Mouse (Mus musculus) gastrocnemius, postnatal 4 days (tissue): ENCODE data around the gene Olfr433. TPM values are rescaled to one million over a fixed set of nuclear protein-coding genes. Genes with fewer than 3 reads are reported as not detected.
A peak's percentile ranks its signal among the peaks of the same experiment; 100 is the strongest.
"Not testable (repeated sequence)": the region's sequence is repeated elsewhere in the genome, so short reads cannot be mapped to it uniquely, and the experiment has no call there.

Experiments used
- DNase-seq, 2 experiments: peaks; one replicate each; pipeline ENCODE4 v3.0.0; 2021 to 2022; ENCODE audit warnings: low spot score in 2 of 2, mixed read lengths in 2 of 2
- long read RNA-seq, 2 experiments: library from polyadenylated mRNA; stranded (forward); transcript quantifications; one replicate each; pipeline ENCODE4 v2.0.0; 2021
- total RNA-seq, 2 experiments: library from RNA; stranded (reverse); gene quantifications; 2 replicates each; pipeline ENCODE4 v1.2.3; 2021

The Olfr433 gene
- not detected for total RNA-seq
- long read RNA-seq, experiment 1: 0 reads
- long read RNA-seq, experiment 2: 0 reads

DNA sequence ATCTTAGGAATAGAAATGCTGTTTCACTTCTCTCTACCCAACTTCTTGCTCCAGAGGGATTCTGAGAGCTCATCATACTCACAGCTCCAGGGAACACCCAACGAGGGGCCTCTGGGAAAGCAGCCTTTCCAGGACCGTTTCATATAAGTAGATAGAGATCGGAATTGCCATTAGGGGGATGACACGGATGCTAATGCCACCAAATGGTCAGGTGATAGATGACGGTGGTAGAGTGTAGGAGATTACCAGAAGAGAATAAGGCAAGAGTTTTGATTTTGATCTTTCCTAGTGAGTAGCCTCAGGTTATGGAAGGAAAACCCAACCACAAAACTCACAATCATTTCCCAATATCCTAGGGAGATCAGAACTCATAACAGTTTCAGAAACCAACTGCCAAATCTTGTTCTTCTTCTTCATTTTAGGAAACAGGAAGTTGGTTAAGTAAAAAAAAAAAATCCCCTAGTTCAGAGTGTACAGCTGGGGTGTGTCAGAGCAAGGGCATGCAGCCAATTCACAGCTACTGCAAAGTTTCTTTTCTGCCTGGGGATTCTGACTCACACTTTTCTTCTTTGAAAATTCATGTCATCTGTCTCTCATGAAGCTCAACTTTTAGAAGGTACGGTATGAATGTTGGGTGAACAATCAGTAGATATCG lies at the start of gene Olfr433:
TSS of gene Olfr433 (plus strand) at position 183 of the 655 bp plus-strand sequence.
- DNase-seq: peak in 1 of 2 experiments; percentile 19

DNA sequence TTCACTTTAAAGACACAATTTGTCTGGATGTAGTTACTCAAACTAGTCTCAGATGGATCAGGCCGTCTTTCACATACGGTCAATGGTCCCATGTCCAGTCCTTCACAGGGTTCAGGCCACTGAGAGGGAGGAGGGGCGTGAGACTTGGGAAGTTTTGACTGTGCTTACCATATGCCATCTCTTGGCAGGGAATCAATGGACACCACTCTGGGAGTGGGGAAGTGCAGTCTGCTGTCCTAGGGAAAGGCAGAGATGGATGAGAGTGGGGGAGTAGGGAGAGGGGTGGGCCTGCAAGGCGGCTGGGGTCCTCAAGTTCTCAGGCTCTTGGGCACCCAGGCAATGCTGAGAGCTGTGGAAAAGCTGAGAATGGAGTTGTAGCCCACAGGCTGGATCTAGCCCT lies 45.5 kb upstream of the Olfr433 start:
- no peak for DNase-seq

DNA sequence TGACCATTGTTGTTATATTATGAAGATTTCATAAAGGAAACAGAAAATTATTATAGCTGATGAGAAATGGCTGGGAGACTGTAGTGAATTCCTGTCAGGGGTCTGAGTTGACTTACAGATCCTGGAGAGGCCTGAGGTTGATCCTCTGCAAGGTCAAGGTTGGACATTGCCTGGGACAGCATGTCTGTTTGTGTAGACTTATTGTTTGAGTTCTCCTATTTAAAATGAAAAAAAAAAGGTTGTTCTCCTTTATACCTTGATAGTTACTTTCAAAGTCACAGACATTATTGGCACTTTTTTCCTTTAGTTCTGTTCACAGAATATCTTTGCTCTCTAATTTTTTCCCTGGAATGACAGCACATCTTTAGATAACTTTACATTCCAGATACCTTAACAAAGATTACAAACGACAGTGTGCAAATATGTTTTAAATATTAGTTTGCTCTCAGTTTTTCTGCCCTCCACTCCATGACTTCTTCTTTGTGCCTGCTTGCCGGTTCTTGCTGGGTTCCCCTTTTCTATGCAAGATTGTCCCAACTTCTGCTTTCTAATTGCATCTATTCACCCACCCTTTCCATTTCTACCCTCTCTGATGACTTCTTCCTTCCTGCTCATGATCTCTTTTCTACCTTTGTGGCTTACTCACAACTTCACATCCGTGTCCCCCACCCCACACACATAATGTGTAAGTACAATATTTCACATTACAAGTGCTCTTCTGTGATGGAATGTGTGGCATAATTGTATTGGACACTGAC lies 36.0 kb upstream of the Olfr433 start:
- DNase-seq: not testable (repeated sequence)

GRCm38 (mm10) chr1:174007050-174007449 lies 33.5 kb upstream of the Olfr433 start:
- not testable (repeated sequence) for DNase-seq

GRCm38 (mm10) chr1:174031698-174032097 lies 8.8 kb upstream of the Olfr433 start, which contains the start of gene Ifi205:
Ifi205 (minus strand) TSS chr1:174031810.
- no peak for DNase-seq

GRCm38 (mm10) chr1:174035841-174036240 lies 4.7 kb upstream of the Olfr433 start:
- DNase-seq: no peak

- no peak for DNase-seq
Observed at GRCm38 (mm10) chr1:174038480-174038879, 2.0 kb upstream of the Olfr433 start.

DNA sequence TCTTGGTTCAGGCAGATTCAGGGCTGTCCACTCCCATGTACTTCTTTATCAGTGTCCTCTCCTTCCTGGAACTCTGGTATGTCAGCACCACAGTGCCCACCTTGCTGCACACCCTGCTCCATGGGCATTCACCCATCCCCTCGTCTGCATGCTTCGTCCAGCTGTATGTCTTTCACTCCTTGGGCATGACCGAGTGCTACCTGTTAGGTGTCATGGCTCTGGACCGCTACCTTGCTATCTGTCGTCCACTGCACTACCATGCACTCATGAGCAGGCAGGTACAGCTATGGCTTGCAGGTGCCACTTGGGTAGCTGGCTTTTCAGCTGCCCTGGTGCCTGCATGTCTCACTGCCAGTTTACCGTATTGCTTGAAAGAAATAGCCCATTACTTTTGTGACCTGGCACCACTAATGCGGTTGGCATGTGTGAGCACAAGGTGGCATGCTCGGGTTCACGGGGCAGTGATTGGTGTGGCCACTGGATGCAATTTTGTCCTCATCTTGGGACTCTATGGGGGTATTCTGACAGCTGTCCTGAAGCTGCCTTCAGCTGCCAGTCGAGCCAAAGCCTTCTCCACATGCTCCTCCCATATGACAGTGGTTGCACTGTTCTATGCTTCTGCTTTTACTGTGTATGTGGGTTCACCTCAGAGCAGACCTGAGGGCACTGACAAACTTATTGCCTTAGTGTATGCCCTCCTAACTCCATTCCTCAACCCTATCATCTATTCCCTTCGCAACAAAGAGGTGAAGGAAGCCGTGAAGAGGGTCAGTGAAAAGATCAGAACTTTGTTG lies 1.8 kb downstream of the Olfr433 start:
- not testable (repeated sequence) for DNase-seq

GRCm38 (mm10) chr1:174044431-174044830 lies 3.9 kb downstream of the Olfr433 start:
- DNase-seq: no peak

- DNase-seq: not testable (repeated sequence)
Observed at GRCm38 (mm10) chr1:174048227-174048626, 7.7 kb downstream of the Olfr433 start.

DNA sequence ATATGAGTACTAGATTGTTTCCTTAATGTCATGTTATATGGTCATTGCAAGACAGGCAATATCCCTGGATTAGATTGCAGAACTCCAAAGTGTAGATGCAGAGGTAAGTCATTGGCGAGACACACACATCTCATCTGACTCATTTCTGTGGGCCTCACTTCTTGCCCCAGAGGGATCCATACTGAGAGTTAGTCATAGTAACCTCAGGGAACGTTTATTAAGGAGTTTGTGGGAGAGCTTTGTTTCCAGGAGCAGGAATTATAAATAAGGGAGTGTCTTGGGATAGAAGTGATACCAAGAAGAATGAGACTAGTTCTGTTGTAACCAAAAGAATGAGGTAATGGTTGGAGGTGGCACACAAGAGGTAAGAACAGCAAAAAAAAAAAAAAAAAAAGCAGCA lies 8.4 kb downstream of the Olfr433 start, which contains the start of gene Olfr432:
TSS of gene Olfr432 (plus strand) at position 313 of the 400 bp plus-strand sequence.
- DNase-seq: no peak

GRCm38 (mm10) chr1:174049357-174049756 lies 8.9 kb downstream of the Olfr433 start:
- not testable (repeated sequence) for DNase-seq

DNA sequence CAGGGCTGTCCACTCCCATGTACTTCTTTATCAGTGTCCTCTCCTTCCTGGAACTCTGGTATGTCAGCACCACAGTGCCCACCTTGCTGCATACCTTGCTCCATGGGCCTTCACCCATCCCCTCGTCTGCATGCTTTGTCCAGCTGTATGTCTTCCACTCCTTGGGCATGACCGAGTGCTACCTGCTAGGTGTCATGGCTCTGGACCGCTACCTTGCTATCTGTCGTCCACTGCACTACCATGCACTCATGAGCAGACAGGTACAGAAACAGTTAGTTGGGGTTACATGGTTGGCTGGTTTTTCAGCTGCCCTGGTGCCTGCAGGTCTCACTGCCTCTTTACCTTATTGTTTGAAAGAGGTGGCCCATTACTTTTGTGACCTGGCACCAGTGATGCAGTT lies 10.0 kb downstream of the Olfr433 start:
- DNase-seq: no peak

- no peak for DNase-seq
Observed at GRCm38 (mm10) chr1:174051515-174051914, 11.0 kb downstream of the Olfr433 start.

- DNase-seq: no peak
Observed at GRCm38 (mm10) chr1:174051931-174052536, 11.5 kb downstream of the Olfr433 start.

GRCm38 (mm10) chr1:174052981-174053380 lies 12.5 kb downstream of the Olfr433 start:
- no peak for DNase-seq

- no peak for DNase-seq
Observed at GRCm38 (mm10) chr1:174055248-174055647, 14.7 kb downstream of the Olfr433 start.

DNA sequence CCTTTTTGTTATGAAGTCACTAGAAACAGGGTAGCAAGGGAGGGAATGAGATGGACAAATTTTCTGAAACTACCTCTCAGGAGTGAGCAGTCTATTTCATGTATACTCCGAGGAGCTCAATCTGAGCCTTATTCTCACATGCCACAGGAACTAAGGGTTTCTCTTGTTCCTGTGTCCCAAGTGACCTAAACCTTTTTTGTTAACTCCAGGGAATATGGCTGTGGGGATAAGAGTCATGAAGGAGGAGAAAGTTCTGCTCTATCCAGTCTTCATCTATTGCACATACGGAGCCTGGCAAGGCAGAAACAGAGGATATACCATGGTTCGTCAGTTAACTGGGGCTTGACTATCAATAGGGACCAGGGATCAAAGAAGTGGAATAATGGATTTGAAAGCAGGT lies 25.8 kb downstream of the Olfr433 start, which contains the start of gene Olfr430:
TSS of gene Olfr430 (plus strand) at position 301 of the 400 bp plus-strand sequence.
- no peak for DNase-seq

DNA sequence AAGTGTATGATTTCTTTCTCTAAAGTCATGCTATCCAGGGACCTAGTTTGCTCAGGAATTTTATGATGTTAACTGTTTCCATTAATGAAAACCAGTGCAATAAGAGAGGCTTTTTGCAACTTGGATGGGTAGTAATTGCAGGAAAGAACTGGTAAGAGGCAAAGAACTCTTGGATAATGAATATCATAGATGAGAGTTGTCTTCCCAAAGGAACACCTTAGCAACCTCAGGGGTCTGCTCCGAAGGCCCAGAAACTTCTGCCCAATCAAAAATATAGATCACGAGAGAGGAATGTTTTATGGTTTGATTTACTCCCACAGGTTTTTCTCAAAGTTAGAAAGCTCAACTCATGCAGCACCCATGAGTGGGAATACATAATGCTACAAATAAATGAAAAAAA lies 43.5 kb downstream of the Olfr433 start, which contains the start of gene Olfr429:
TSS of gene Olfr429 (plus strand) at position 301 of the 400 bp plus-strand sequence.
- DNase-seq: no peak
